Mouse (Mus musculus): ENCODE results near the gene Def8. TPM values are rescaled to one million over a fixed set of nuclear protein-coding genes. Genes with fewer than 3 reads are reported as not detected.
A peak's percentile ranks its signal among the peaks of the same experiment; 100 is the strongest.
"Not testable (repeated sequence)": the region's sequence is repeated elsewhere in the genome, so short reads cannot be mapped to it uniquely, and the experiment has no call there.

Gene Def8
- total RNA-seq, 1 experiment from 2014 or later: 43.9 TPM

- ATAC-seq (replicated peaks; ENCODE audit: low read depth, poor library complexity, severe bottlenecking): no peak
Observed at GRCm38 (mm10) chr8:123411781-123412327, 11.5 kb upstream of the Def8 start.

- ATAC-seq (replicated peaks; ENCODE audit: low read depth, poor library complexity, severe bottlenecking): no peak
Observed at GRCm38 (mm10) chr8:123412560-123413170, 10.7 kb upstream of the Def8 start.

GRCm38 (mm10) chr8:123414255-123414654, 9.1 kb upstream of the Def8 start:
- no peak for ATAC-seq (replicated peaks; ENCODE audit: low read depth, poor library complexity, severe bottlenecking)

GRCm38 (mm10) chr8:123414997-123415696, 8.2 kb upstream of the Def8 start:
- not testable (repeated sequence) for ATAC-seq (replicated peaks; ENCODE audit: low read depth, poor library complexity, severe bottlenecking)

- ATAC-seq (replicated peaks; ENCODE audit: low read depth, poor library complexity, severe bottlenecking): peak; percentile 42
Observed at GRCm38 (mm10) chr8:123415967-123416943, 7.1 kb upstream of the Def8 start.

GRCm38 (mm10) chr8:123416944-123417555, 6.3 kb upstream of the Def8 start:
- ATAC-seq (replicated peaks; ENCODE audit: low read depth, poor library complexity, severe bottlenecking): no peak

- ATAC-seq (replicated peaks; ENCODE audit: low read depth, poor library complexity, severe bottlenecking): no peak
Observed at GRCm38 (mm10) chr8:123419711-123420110, 3.6 kb upstream of the Def8 start.

- no peak for ATAC-seq (replicated peaks; ENCODE audit: low read depth, poor library complexity, severe bottlenecking)
Observed at GRCm38 (mm10) chr8:123420525-123421281, 2.6 kb upstream of the Def8 start.

GRCm38 (mm10) chr8:123421325-123421724, 2.0 kb upstream of the Def8 start:
- no peak for ATAC-seq (replicated peaks; ENCODE audit: low read depth, poor library complexity, severe bottlenecking)

- ATAC-seq (replicated peaks; ENCODE audit: low read depth, poor library complexity, severe bottlenecking): peak; percentile 77
Observed at GRCm38 (mm10) chr8:123422056-123422780, 1.1 kb upstream of the Def8 start.

- peak; percentile 12; the same call in 1 of the 2 replicates for ATAC-seq (replicated peaks; ENCODE audit: low read depth, poor library complexity, severe bottlenecking)
Observed at GRCm38 (mm10) chr8:123422781-123423159, 557 bp upstream of the Def8 start.

GRCm38 (mm10) chr8:123426511-123427509, 3.5 kb downstream of the Def8 start:
- ATAC-seq (replicated peaks; ENCODE audit: low read depth, poor library complexity, severe bottlenecking): no peak

- no peak for ATAC-seq (replicated peaks; ENCODE audit: low read depth, poor library complexity, severe bottlenecking)
Observed at GRCm38 (mm10) chr8:123427639-123428275, 4.4 kb downstream of the Def8 start.

- no peak for ATAC-seq (replicated peaks; ENCODE audit: low read depth, poor library complexity, severe bottlenecking)
Observed at GRCm38 (mm10) chr8:123428343-123428893, 5.1 kb downstream of the Def8 start.

- no peak for ATAC-seq (replicated peaks; ENCODE audit: low read depth, poor library complexity, severe bottlenecking)
Observed at GRCm38 (mm10) chr8:123428939-123429721, 5.8 kb downstream of the Def8 start.

GRCm38 (mm10) chr8:123429722-123430013, 6.3 kb downstream of the Def8 start:
- ATAC-seq (replicated peaks; ENCODE audit: low read depth, poor library complexity, severe bottlenecking): not testable (repeated sequence)

Measured in common myeloid progenitor, adult 5-6 weeks (primary cell).